Mouse (Mus musculus) liver, embryonic 13.5 days (tissue): ENCODE measurements around the gene Diaph3. TPM values are rescaled to one million over a fixed set of nuclear protein-coding genes. Genes with fewer than 3 reads are reported as not detected.

ENCODE experiments used
- ATAC-seq: fragments of 200-750 bp; cut with Nextera tagmentation; 2 replicates; pipeline ENCODE4 v1.8.0; 2017; ENCODE audit warnings: low read depth, mild to moderate bottlenecking, moderate number of reproducible peaks, moderate library complexity
- DNase-seq: peaks from one replicate; pipeline ENCODE4 v3.0.0; 2022
- H3K27ac ChIP-seq: fragments of 300-500 bp; sonication (generic); 2 replicates; pipeline ENCODE4 v1.5.1; 2015; ENCODE audit warnings: moderate library complexity, mild to moderate bottlenecking, inconsistent platforms
- H3K27me3 ChIP-seq: fragments of 300-500 bp; sonication (generic); 2 replicates; pipeline ENCODE4 v1.6.1; 2015; ENCODE audit warnings: mild to moderate bottlenecking, inconsistent platforms
- H3K36me3 ChIP-seq: fragments of 300-500 bp; sonication (generic); 2 replicates; pipeline ENCODE4 v1.6.1; 2015; ENCODE audit warnings: mild to moderate bottlenecking, inconsistent platforms
- H3K4me1 ChIP-seq: fragments of 300-500 bp; sonication (generic); replicated peaks from 2 replicates; pipeline ENCODE4 v1.6.1; 2015; ENCODE audit warnings: inconsistent platforms
- H3K4me2 ChIP-seq: fragments of 300-500 bp; sonication (generic); 2 replicates; pipeline ENCODE4 v1.6.1; 2015; ENCODE audit warnings: inconsistent platforms, mild to moderate bottlenecking, moderate library complexity
- H3K4me3 ChIP-seq: fragments of 300-500 bp; sonication (generic); replicated peaks from 2 replicates; pipeline ENCODE4 v1.5.1; 2015; ENCODE audit warnings: mild to moderate bottlenecking, inconsistent platforms
- H3K9ac ChIP-seq: fragments of 300-500 bp; sonication (generic); 2 replicates; pipeline ENCODE4 v1.6.1; 2015; ENCODE audit warnings: mild to moderate bottlenecking, inconsistent platforms
- H3K9me3 ChIP-seq: fragments of 300-500 bp; sonication (generic); replicated peaks from 2 replicates; pipeline ENCODE4 v1.6.1; 2016; ENCODE audit warnings: inconsistent platforms
- WGBS: fragments of 180-500 bp; shearing (Covaris S2); methylation state at CpG from one replicate; pipeline ENCODE4 v1.1.7; 2015; ENCODE audit not compliant: insufficient replicate concordance; 5-methylcytosine and 5-hydroxymethylcytosine counted together
- polyA plus RNA-seq: library from polyadenylated mRNA; unstranded; fragments of >200 nt; fragmentation: Nextera tagmentation; extraction: Ambion mirVana; gene quantifications from 2 replicates; pipeline ENCODE4 v1.2.1, GENCODE M21; 2015

Gene Diaph3
- polyA plus RNA-seq, result 17.5 and 19.3 TPM in 2 replicates

DNA sequence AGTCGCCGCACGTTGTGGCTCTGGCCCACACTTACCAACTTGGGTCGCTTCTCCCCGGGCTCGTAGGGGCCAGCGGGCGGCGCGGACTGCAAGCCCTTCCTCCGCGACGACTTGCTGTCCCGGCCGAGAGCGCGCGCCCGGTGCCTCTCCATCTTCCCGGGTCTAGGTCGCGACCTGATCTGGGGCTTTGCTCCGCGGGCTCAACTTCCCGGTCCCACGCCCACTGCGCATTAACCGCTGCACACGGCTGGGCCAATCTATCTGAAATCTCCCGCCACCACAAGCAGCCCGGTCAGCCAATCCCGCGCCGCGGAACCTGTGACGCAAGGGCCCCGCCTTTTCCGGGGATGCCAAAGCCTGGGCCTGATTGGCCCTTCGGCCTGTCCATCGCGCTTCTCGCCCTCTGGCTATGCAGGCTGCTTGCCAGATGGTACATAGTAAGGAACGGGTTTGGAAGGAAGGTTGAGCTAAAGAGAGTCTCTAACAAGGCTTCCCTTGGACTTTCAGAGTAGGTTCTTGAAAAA is at the start of gene Diaph3:
Gene Diaph3, minus strand, starts transcription at position 273 of the 524 bp plus-strand sequence.
- Histone ChIP-seq H3K9ac (peak within 1 kb of the TSS; percentile 86), H3K27me3 (no peaks in the 10 kb centered on the region), H3K9me3 (no peaks in the 10 kb centered on the region), H3K36me3 (peaks cover 15% of the 10 kb centered on the region), H3K27ac (peak within 1 kb of the TSS; percentile 82), H3K4me1 (peaks cover 34% of the 10 kb centered on the region), H3K4me2 (peak within 1 kb of the TSS; percentile 70), H3K4me3 (peak within 1 kb of the TSS; percentile 75)
- peak; percentile 99 for ATAC-seq
- peak; percentile 98 for DNase-seq
- WGBS, result under 1% methylated on average over 43 of the region's 43 CpGs

DNA sequence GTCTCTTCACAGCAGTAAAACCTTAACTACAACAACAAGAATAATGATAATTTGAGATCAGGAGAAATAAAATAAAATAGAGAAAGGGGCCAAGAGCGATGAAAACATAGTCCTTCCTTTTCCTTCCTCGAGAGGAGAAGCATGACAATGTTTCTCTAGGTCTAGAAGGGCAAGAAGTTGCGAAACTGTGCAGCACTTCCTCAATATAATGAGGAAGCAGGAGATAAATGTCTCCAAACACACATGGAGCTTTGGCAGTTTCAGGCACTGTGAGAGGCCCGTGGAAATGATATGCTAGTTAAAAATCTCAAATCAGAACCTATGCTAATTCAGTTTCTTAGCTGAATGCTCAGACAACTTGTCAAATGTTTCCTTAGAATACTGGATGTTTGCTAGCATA is 49.6 kb upstream of the Diaph3 start:
- no peak for ATAC-seq
- WGBS, result 24% methylated on average over 4 of the region's 4 CpGs

DNA sequence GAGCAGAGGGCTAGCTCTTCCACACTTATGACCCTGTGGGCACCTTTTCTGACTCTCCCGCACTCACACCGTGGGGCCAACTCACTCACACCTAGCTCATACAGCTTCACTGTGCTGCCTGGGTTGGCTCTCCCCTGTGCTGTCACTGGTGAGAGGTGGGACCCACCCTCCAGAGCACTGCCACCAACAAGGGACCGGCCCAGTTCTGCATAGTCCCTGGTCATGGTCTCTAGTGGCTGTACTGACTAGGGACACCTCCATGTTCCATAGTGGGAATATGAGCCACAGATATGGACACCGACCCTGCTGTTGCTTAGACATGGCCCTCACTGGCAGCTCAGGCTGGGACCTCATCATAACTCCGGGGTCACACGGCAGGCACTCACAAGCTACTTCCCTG is 30.5 kb upstream of the Diaph3 start:
- no peak overlapping the region for H3K4me2 ChIP-seq
- H3K36me3 ChIP-seq, result no peaks in the 10 kb centered on the region
- no peak for DNase-seq

More for the DNA sequence above, 49.6 kb upstream of the Diaph3 start:
- Histone ChIP-seq H3K9me3 (no peaks in the 10 kb centered on the region), H3K4me2 (no peak overlapping the region), H3K9ac (no peak overlapping the region), H3K4me1 (no peaks in the 10 kb centered on the region), H3K27ac (no peak overlapping the region), H3K4me3 (no peak overlapping the region), H3K27me3 (no peaks in the 10 kb centered on the region), H3K36me3 (no peaks in the 10 kb centered on the region)
- no peak for DNase-seq

DNA sequence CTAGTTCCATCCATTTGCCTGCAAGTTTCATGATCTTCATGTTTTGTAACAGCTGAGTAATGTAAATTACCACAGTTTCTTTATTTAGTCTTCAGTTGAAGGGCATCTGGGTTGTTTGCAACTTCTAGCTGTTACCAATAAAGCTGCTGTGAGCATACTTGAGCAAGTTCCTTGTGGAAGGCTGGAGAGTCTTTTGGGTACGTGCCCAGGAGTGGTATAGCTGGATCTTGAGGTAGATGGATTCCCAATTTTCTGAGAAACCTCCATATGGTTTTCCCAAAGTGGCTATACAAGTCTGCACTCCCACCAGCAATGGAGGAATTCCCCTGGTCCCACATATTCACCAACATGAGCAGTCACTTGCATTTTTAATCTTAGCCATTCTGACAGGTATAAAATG is 28.1 kb upstream of the Diaph3 start:
- ATAC-seq, result no peak
- WGBS, result 40% methylated on average over 1 of the region's 1 CpGs

More for the DNA sequence above, 30.5 kb upstream of the Diaph3 start:
- Histone ChIP-seq H3K4me3 (no peak overlapping the region), H3K27me3 (no peaks in the 10 kb centered on the region), H3K9me3 (no peaks in the 10 kb centered on the region), H3K27ac (no peak overlapping the region), H3K9ac (no peak overlapping the region), H3K4me1 (no peaks in the 10 kb centered on the region)
- WGBS, result 74% methylated on average over 6 of the region's 6 CpGs
- no peak for ATAC-seq

DNA sequence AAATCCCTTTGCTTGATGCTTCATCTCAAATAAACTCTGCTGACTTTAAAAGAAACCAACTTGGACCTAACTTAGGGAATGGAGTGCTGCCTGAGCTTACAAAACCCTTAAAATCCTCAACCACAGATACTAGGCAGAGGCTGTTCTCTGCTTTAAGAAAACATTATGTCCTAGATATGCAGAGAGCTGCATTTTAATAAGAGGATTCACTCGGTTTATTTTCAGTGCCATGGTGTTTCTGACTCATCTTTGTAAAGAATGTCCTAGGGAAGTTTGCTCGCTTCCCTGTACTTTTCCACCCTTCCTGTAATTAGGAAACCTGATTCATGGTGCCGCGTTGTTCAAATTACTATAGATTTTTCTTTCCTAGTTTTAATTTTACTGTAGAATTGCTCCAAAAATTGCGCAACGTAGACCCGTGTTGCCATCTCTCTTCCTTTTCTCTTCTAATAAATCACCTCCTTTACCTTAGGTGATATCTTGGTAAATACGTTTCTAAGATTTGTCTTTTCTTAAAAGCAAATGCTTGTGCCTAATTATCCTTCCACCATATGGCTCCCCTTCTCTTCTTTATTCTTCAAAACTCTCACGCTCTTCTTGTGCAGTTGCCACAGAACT is 14.7 kb upstream of the Diaph3 start:
- H3K36me3 ChIP-seq, result no peaks in the 10 kb centered on the region
- WGBS, result 69% methylated on average over 9 of the region's 9 CpGs
- H3K27me3 ChIP-seq, result no peaks in the 10 kb centered on the region
- no peak overlapping the region for H3K9ac ChIP-seq
- H3K4me2 ChIP-seq, result no peak overlapping the region
- no peaks in the 10 kb centered on the region for H3K4me1 ChIP-seq
- H3K27ac ChIP-seq, result no peak overlapping the region
- H3K4me3 ChIP-seq, result no peak overlapping the region
- H3K9me3 ChIP-seq, result no peaks in the 10 kb centered on the region
- ATAC-seq (no peak), DNase-seq (no peak)

More for the DNA sequence above, 28.1 kb upstream of the Diaph3 start:
- H3K4me1 ChIP-seq, result no peaks in the 10 kb centered on the region
- H3K27me3 ChIP-seq, result no peaks in the 10 kb centered on the region
- H3K4me2 ChIP-seq, result no peak overlapping the region
- H3K9me3 ChIP-seq, result no peaks in the 10 kb centered on the region
- no peak overlapping the region for H3K9ac ChIP-seq
- no peak for DNase-seq
- H3K4me3 ChIP-seq, result no peak overlapping the region
- no peak overlapping the region for H3K27ac ChIP-seq
- H3K36me3 ChIP-seq, result no peaks in the 10 kb centered on the region

DNA sequence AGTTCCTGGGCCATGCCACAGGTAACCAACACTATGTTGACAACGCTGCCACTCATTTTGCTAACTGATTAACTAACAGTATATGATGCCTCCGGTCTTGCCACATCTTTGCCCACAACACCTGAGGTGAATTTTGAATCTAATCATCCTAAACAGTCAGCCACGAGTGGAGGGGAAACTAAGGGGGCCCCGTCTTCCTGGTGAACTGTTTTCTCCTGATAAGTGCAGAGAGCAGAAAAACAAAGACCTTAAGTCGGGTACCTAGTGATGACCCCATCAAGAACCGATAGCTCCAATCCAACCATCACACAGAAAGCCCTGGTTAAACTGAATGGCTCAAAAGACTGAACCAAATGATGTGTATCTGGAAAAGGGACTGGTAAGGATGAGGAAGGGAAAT is 8.6 kb upstream of the Diaph3 start:
- Histone ChIP-seq H3K9ac (no peak overlapping the region), H3K27me3 (no peaks in the 10 kb centered on the region), H3K4me2 (no peak overlapping the region), H3K9me3 (no peaks in the 10 kb centered on the region), H3K27ac (no peak overlapping the region), H3K36me3 (no peaks in the 10 kb centered on the region), H3K4me3 (no peak overlapping the region), H3K4me1 (peaks cover 9% of the 10 kb centered on the region)
- 20% methylated on average over 6 of the region's 6 CpGs for WGBS
- ATAC-seq (peak; percentile 64; the same call in 1 of the 2 replicates), DNase-seq (no peak)

DNA sequence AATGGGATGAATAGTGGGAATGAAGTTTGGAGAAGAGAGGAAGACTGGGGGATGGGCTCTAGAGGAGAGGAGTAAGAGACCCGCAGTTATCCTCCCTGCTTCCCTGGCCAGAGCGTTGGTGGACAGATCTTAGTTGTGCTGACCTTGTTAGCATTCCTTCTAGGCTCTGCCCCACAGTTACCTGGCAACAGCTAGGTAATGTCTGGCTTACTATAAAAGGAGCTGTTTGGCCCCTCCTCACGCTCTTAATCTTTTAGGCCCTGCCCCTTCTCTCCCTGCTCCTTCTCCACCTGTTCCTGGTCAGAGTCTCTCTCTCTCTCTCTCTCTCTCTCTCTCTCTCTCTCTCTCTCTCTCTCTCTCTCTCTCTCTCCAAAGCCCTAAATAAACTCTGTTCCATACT is 5.7 kb upstream of the Diaph3 start:
- 61% methylated on average over 3 of the region's 3 CpGs for WGBS
- no peak overlapping the region for H3K27ac ChIP-seq
- DNase-seq (no peak), ATAC-seq (no peak)
- H3K9me3 ChIP-seq, result no peaks in the 10 kb centered on the region
- H3K27me3 ChIP-seq, result no peaks in the 10 kb centered on the region
- H3K9ac ChIP-seq, result no peak overlapping the region
- H3K4me3 ChIP-seq, result no peak overlapping the region
- no peak overlapping the region for H3K4me2 ChIP-seq
- H3K36me3 ChIP-seq, result no peaks in the 10 kb centered on the region
- H3K4me1 ChIP-seq, result peaks cover 10% of the 10 kb centered on the region

DNA sequence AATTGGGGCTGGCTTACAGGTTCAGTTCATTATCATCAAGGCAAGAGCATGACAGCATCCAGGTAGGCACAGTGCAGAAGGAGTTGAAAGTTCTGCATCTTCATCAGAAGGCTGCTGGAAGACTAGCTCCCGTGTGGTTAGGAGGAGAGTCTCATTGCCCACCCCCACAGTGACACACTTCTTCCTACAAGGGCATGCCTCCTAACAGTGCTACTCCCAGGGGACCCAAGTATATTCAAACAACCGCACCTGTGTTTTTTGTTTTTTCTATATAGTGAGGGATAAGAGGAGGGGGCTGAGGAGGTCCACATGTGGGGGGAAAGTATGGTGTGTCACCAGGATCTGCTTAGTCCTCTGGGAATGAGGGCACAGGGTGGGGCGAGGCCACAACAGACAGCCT is 4.3 kb upstream of the Diaph3 start:
- 62% methylated on average over 3 of the region's 3 CpGs for WGBS

DNA sequence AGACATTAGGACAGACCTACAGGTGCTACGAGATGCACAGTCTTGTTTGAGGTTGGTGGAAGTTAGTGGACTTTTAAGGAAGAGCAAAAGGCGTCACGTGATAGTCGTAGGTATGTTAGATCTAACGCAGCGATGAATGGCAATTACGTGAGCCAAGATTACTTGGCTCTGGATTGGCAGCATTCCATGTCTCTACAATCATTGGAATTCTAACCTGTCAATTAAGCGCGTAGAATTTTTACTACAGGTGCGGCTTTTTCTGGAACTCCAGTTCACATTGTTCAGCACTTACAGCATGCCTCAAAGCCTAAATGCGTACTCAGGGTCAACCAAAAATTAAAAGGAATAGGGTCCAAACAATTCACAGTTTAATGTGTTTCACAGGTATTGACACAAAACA is 742 bp upstream of the Diaph3 start:
- Histone ChIP-seq H3K36me3 (peaks cover 15% of the 10 kb centered on the region), H3K4me2 (peak overlapping the region; percentile 70), H3K4me3 (peak overlapping the region; percentile 75), H3K27ac (peak overlapping the region; percentile 68; the same call in 1 of the 2 replicates), H3K9ac (peak overlapping the region; percentile 66), H3K4me1 (peaks cover 30% of the 10 kb centered on the region), H3K9me3 (no peaks in the 10 kb centered on the region), H3K27me3 (no peaks in the 10 kb centered on the region)
- WGBS, result 81% methylated on average over 11 of the region's 11 CpGs
- DNase-seq, result no peak
- no peak for ATAC-seq

More for the DNA sequence above, 4.3 kb upstream of the Diaph3 start:
- H3K9ac ChIP-seq, result no peak overlapping the region
- no peaks in the 10 kb centered on the region for H3K9me3 ChIP-seq
- H3K27me3 ChIP-seq, result no peaks in the 10 kb centered on the region
- H3K4me3 ChIP-seq, result no peak overlapping the region
- DNase-seq (no peak), ATAC-seq (no peak)
- no peak overlapping the region for H3K27ac ChIP-seq
- H3K4me2 ChIP-seq, result no peak overlapping the region
- peaks cover 15% of the 10 kb centered on the region for H3K4me1 ChIP-seq
- no peaks in the 10 kb centered on the region for H3K36me3 ChIP-seq

DNA sequence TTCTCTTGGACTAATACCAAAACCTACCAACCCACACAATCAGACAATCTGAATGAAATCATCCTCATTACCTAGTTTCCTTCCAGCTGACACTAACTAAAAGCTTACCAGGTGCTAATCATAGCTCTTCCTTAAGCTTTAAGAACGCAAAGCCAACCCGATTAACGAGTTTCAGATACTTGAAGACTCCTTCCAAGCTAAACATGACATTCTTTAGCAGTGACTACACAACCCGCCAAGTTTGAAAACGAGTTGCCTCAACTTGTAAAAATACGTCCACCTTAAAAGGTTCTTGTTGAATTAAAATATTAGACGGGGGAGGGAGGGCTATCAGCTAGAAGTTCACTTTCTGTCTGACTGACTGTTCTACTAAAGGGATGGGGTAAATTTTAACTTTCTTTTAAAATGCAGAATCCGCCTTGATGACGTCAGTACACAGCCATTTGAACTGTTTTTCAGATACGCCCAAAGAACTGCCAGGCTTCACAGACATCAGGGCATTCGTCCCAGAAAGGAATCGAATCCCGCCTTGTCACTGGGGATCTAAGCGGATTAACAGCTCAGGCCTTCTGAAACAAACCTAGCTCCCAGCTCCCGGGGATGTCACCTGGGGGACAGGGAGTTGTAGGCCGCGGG is 590 bp downstream of the Diaph3 start:
- peak; percentile 56 for ATAC-seq
- Histone ChIP-seq H3K9ac (peak overlapping the region; percentile 86), H3K27me3 (no peaks in the 10 kb centered on the region), H3K36me3 (peaks cover 15% of the 10 kb centered on the region), H3K4me1 (peaks cover 34% of the 10 kb centered on the region), H3K4me2 (peak overlapping the region; percentile 70), H3K4me3 (peak overlapping the region; percentile 75), H3K9me3 (no peaks in the 10 kb centered on the region), H3K27ac (peak overlapping the region; percentile 82)
- DNase-seq, result no peak
- 1% methylated on average over 17 of the region's 17 CpGs for WGBS

DNA sequence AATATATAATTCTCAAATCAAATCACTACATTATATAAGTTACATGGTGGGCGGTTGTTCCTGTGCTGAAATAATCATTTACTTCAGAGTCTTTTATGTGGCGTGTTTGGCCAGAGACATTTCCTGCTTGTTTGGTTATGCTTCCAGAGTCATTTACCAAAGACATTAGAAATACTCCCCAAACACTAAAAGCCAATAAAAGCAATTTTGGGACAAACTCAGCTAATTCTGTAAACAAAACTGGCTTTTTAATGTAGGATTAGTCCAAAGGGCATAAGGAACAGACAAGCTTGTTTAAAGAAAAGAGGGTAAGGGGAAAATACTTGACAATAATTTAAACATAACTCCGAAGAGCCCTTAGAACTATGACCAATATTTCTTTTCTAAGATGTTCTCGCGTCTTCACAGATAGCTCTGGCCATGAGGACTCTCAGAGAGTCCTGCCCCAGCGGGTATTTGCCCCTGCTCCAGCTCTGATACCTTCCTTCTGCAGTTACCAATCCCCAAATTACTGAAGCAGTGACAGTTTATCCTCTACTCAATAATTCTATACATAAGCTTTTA is 14.9 kb downstream of the Diaph3 start:
- DNase-seq (no peak), ATAC-seq (no peak)
- Histone ChIP-seq H3K4me3 (no peak overlapping the region), H3K4me2 (no peak overlapping the region), H3K27ac (no peak overlapping the region), H3K9me3 (no peaks in the 10 kb centered on the region), H3K27me3 (no peaks in the 10 kb centered on the region), H3K9ac (no peak overlapping the region), H3K4me1 (no peaks in the 10 kb centered on the region), H3K36me3 (peaks cover 14% of the 10 kb centered on the region)
- 86% methylated on average over 6 of the region's 6 CpGs for WGBS
